Mouse (Mus musculus) MEL (cell line): ENCODE measurements around the gene Yeats2. TPM values are rescaled to one million over a fixed set of nuclear protein-coding genes. Genes with fewer than 3 reads are reported as not detected.
A peak's percentile ranks its signal among the peaks of the same experiment; 100 is the strongest.

ENCODE experiments used
- DNase-seq: peaks from one replicate; pipeline ENCODE4 v3.0.0; 2011; ENCODE audit warnings: low read depth, low spot score
- H3K27ac ChIP-seq: 2 replicates; pipeline ENCODE4 v1.5.1; 2012; ENCODE audit warnings: low read depth, mild to moderate bottlenecking, control low read depth, low read length, moderate library complexity; ENCODE audit not compliant: control insufficient read depth
- H3K27me3 ChIP-seq, 2 experiments: fragments of 150-350 bp in 1 of 2; sonication (generic) in 1 of 2; 2 replicates each; pipeline ENCODE4 v1.6.1; 2012; ENCODE audit warnings: low read length in 2 of 2, mild to moderate bottlenecking in 2 of 2, improper control_type of control experiment in 1 of 2, moderate library complexity in 1 of 2; ENCODE audit not compliant: insufficient read depth in 2 of 2, control insufficient read depth in 1 of 2
- H3K36me3 ChIP-seq, 2 experiments: 2 replicates each; pipeline ENCODE4 v1.6.1; 2012 to 2014; ENCODE audit warnings: low read length in 2 of 2, improper control_type of control experiment in 1 of 2, inconsistent platforms in 1 of 2, mild to moderate bottlenecking in 1 of 2; ENCODE audit not compliant: insufficient read depth in 2 of 2, control insufficient read depth in 1 of 2
- H3K4me1 ChIP-seq, 2 experiments: fragments of 150-350 bp in 1 of 2; sonication (generic) in 1 of 2; 2 replicates each; pipeline ENCODE4 v1.6.1; 2012; ENCODE audit warnings: low read length in 2 of 2, improper control_type of control experiment in 1 of 2, mild to moderate bottlenecking in 1 of 2; ENCODE audit not compliant: insufficient read depth in 2 of 2, control insufficient read depth in 1 of 2
- H3K4me3 ChIP-seq, 2 experiments: fragments of 150-350 bp in 1 of 2; sonication (generic) in 1 of 2; 2 replicates each; pipeline ENCODE4 v1.5.1; 2012; ENCODE audit warnings: low read depth in 2 of 2, low read length in 2 of 2, mild to moderate bottlenecking in 2 of 2, moderate library complexity in 2 of 2, control low read depth in 1 of 2, improper control_type of control experiment in 1 of 2; ENCODE audit not compliant: control insufficient read depth in 1 of 2, insufficient read depth in 1 of 2
- H3K79me2 ChIP-seq: 2 replicates; pipeline ENCODE4 v1.6.1; 2012; ENCODE audit warnings: mild to moderate bottlenecking, low read length, moderate library complexity; ENCODE audit not compliant: control insufficient read depth, poor library complexity, insufficient read depth
- H3K9ac ChIP-seq: 2 replicates; pipeline ENCODE4 v1.6.1; 2012; ENCODE audit warnings: low read depth, mild to moderate bottlenecking, control low read depth, low read length, moderate library complexity; ENCODE audit not compliant: control insufficient read depth, poor library complexity, severe bottlenecking
- H3K9me3 ChIP-seq: fragments of 150-350 bp; sonication (generic); replicated peaks from 2 replicates; pipeline ENCODE4 v1.6.1; 2012; ENCODE audit warnings: mild to moderate bottlenecking, low read length, improper control_type of control experiment, moderate library complexity; ENCODE audit not compliant: insufficient read depth
- CHD1 ChIP-seq: IDR thresholded peaks from 2 replicates; pipeline ENCODE4 v1.6.1; 2012; ENCODE audit warnings: low read depth, mild to moderate bottlenecking, inconsistent platforms, low read length, improper control_type of control experiment
- CHD2 ChIP-seq: IDR thresholded peaks from 2 replicates; pipeline ENCODE4 v1.6.1; 2011; ENCODE audit warnings: low read length, improper control_type of control experiment
- CTCF ChIP-seq, 3 experiments: IDR thresholded peaks in 2 of 3; conservative IDR thresholded peaks in 1 of 3; 2 replicates each; pipeline ENCODE4 v1.5.1; 2011 to 2012; ENCODE audit warnings: low read length in 3 of 3, low read depth in 2 of 3, mild to moderate bottlenecking in 2 of 3, improper control_type of control experiment in 1 of 3, inconsistent platforms in 1 of 3, mixed read lengths in 1 of 3, moderate library complexity in 1 of 3; ENCODE audit not compliant: control insufficient read depth in 1 of 3, insufficient read depth in 1 of 3, poor library complexity in 1 of 3, severe bottlenecking in 1 of 3
- E2F4 ChIP-seq: IDR thresholded peaks from 2 replicates; pipeline ENCODE4 v1.6.1; 2011; ENCODE audit warnings: low read depth, low read length, improper control_type of control experiment, borderline replicate concordance
- ELF1 ChIP-seq: IDR thresholded peaks from 2 replicates; pipeline ENCODE4 v1.6.1; 2014; ENCODE audit warnings: low read depth, mild to moderate bottlenecking, inconsistent platforms, low read length, improper control_type of control experiment, moderate library complexity
- GABPA ChIP-seq: IDR thresholded peaks from 2 replicates; pipeline ENCODE4 v1.6.1; 2012; ENCODE audit warnings: low read depth, mild to moderate bottlenecking, inconsistent platforms, low read length, improper control_type of control experiment, moderate library complexity
- JUND ChIP-seq: IDR thresholded peaks from 2 replicates; pipeline ENCODE4 v1.6.1; 2011; ENCODE audit warnings: low read depth, mild to moderate bottlenecking, improper control_type of control experiment, low read length
- MAFK ChIP-seq: IDR thresholded peaks from 2 replicates; pipeline ENCODE4 v1.6.1; 2011; ENCODE audit warnings: low read depth, mild to moderate bottlenecking, low read length, improper control_type of control experiment, borderline replicate concordance
- MAX ChIP-seq: IDR thresholded peaks from 2 replicates; pipeline ENCODE4 v1.6.1; 2011; ENCODE audit warnings: low read length, improper control_type of control experiment
- MEF2A ChIP-seq: IDR thresholded peaks from 2 replicates; pipeline ENCODE4 v1.6.1; 2014; ENCODE audit warnings: low read depth, mild to moderate bottlenecking, inconsistent platforms, low read length, improper control_type of control experiment; ENCODE audit not compliant: poor library complexity, insufficient replicate concordance, severe bottlenecking; ENCODE audit errors: extremely low read depth
- MXI1 ChIP-seq: IDR thresholded peaks from 2 replicates; pipeline ENCODE4 v1.6.1; 2011; ENCODE audit warnings: mild to moderate bottlenecking, low read depth, low read length, improper control_type of control experiment
- POLR2A ChIP-seq, 2 experiments: IDR thresholded peaks; 2 replicates each; pipeline ENCODE4 v1.6.1; 2011 to 2012; ENCODE audit warnings: low read length in 2 of 2, mild to moderate bottlenecking in 2 of 2, control low read depth in 1 of 2, improper control_type of control experiment in 1 of 2, low read depth in 1 of 2, moderate library complexity in 1 of 2; ENCODE audit not compliant: control insufficient read depth in 1 of 2, insufficient read depth in 1 of 2, poor library complexity in 1 of 2
- POLR2AphosphoS2 ChIP-seq: IDR thresholded peaks from 2 replicates; pipeline ENCODE4 v1.6.1; 2011; ENCODE audit warnings: low read length, improper control_type of control experiment
- POLR2AphosphoS5 ChIP-seq: IDR thresholded peaks from 2 replicates; pipeline ENCODE4 v1.6.1; 2012; ENCODE audit warnings: low read depth, borderline replicate concordance, mild to moderate bottlenecking, inconsistent platforms, low read length, moderate library complexity, mixed read lengths
- RAD21 ChIP-seq: IDR thresholded peaks from 2 replicates; pipeline ENCODE4 v1.6.1; 2011; ENCODE audit warnings: mild to moderate bottlenecking, low read depth, low read length, improper control_type of control experiment
- SIN3A ChIP-seq: IDR thresholded peaks from 2 replicates; pipeline ENCODE4 v1.6.1; 2012; ENCODE audit warnings: low read length, improper control_type of control experiment, inconsistent platforms
- SMC3 ChIP-seq: IDR thresholded peaks from 2 replicates; pipeline ENCODE4 v1.6.1; 2011; ENCODE audit warnings: low read depth, low read length, improper control_type of control experiment
- TBP ChIP-seq: IDR thresholded peaks from 2 replicates; pipeline ENCODE4 v1.8.0; 2011; ENCODE audit warnings: low read depth, low read length, improper control_type of control experiment
- USF1 ChIP-seq: IDR thresholded peaks from 2 replicates; pipeline ENCODE4 v1.6.1; 2014; ENCODE audit warnings: low read depth, mild to moderate bottlenecking, inconsistent platforms, low read length, improper control_type of control experiment, moderate library complexity
- USF2 ChIP-seq, 2 experiments: IDR thresholded peaks; 2 replicates each; pipeline ENCODE4 v1.6.1; 2011 to 2012; ENCODE audit warnings: improper control_type of control experiment in 2 of 2, low read length in 2 of 2, borderline replicate concordance in 1 of 2, inconsistent platforms in 1 of 2, low read depth in 1 of 2, mild to moderate bottlenecking in 1 of 2; ENCODE audit not compliant: insufficient read depth in 1 of 2
- ZC3H11A ChIP-seq: IDR thresholded peaks from 2 replicates; pipeline ENCODE4 v1.6.1; 2012; ENCODE audit warnings: low read depth, mild to moderate bottlenecking, inconsistent platforms, low read length, improper control_type of control experiment
- ZKSCAN1 ChIP-seq: IDR thresholded peaks from 2 replicates; pipeline ENCODE4 v1.6.1; 2012; ENCODE audit warnings: low read depth, mild to moderate bottlenecking, inconsistent platforms, low read length, improper control_type of control experiment, moderate library complexity
- ZNF384 ChIP-seq: IDR thresholded peaks from 2 replicates; pipeline ENCODE4 v1.6.1; 2012; ENCODE audit warnings: low read depth, mild to moderate bottlenecking, inconsistent platforms, low read length, improper control_type of control experiment
- polyA plus RNA-seq, 2 experiments: library from polyadenylated mRNA; stranded (reverse) in 1 of 2; unstranded in 1 of 2; fragments of >175 nt in 1 of 2; fragments of >200 nt in 1 of 2; gene quantifications; 2 replicates each; pipeline versions ENCODE4 v1.2.1 to v1.2.4; 2012; ENCODE audit warnings: low replicate concordance in 2 of 2, low read depth in 1 of 2; ENCODE audit not compliant: insufficient read length in 2 of 2, insufficient read depth in 1 of 2, missing spikeins in 1 of 2
- total RNA-seq: library from RNA; depleted of rRNA; stranded (reverse); fragments of 300-350 nt; gene quantifications from 2 replicates; pipeline ENCODE4 v1.2.3, GENCODE M21; 2012

The Yeats2 gene
- total and polyA plus RNA-seq, 3 experiments = 12.7 to 23.2 TPM; not detected in 1

GRCm38 (mm10) chr16:20265089-20265488, 124.2 kb downstream of the Yeats2 start:
- H3K79me2 ChIP-seq = no peaks in the 10 kb centered on the region
- H3K27me3 ChIP-seq = no peaks in the 10 kb centered on the region; a peak in 3 of 4 replicates
- no peaks in the 10 kb centered on the region for H3K9me3 ChIP-seq
- no peaks in the 10 kb centered on the region for H3K4me1 ChIP-seq
- TF ChIP-seq MAX (no peak), CTCF (IDR thresholded peaks at IDR 0.05 in 2 of 3, conservative IDR thresholded peaks at IDR 0.05 in 1 of 3; ENCODE audit: control insufficient read depth in 1 of 3, insufficient read depth in 1 of 3, low read depth in 2 of 3, low read length in 3 of 3, poor library complexity in 1 of 3, severe bottlenecking in 1 of 3) (no peak), CHD2 (no peak), TBP (no peak), SIN3A (no peak), JUND (no peak), ZKSCAN1 (no peak), USF1 (no peak), RAD21 (no peak), POLR2AphosphoS5 (no peak), SMC3 (no peak), CHD1 (no peak), MXI1 (no peak), POLR2AphosphoS2 (no peak), USF2 (IDR thresholded peaks at IDR 0.05; ENCODE audit: borderline replicate concordance in 1 of 2, insufficient read depth in 1 of 2, low read depth in 1 of 2, low read length in 2 of 2) (no peak), ELF1 (no peak), MAFK (no peak)
- no peak overlapping the region for H3K9ac ChIP-seq
- no peak overlapping the region; a peak in 1 of 4 replicates for H3K4me3 ChIP-seq
- H3K36me3 ChIP-seq = 0 out of 4 replicates have a peak, but pooled peaks cover 0 to 2% of the 10 kb centered on the region in 2 experiments
- H3K27ac ChIP-seq = no peak overlapping the region
- DNase-seq = no peak

GRCm38 (mm10) chr16:20271339-20271738, 130.5 kb downstream of the Yeats2 start:
- DNase-seq = peak; percentile 58
- Histone ChIP-seq H3K9me3 (no peaks in the 10 kb centered on the region), H3K4me1 (peaks cover 0 to 3% of the 10 kb centered on the region in 2 experiments; a peak in 1 of 4 replicates), H3K36me3 (peaks cover 0 to 5% of the 10 kb centered on the region in 2 experiments; a peak in 2 of 4 replicates), H3K27me3 (no peaks in the 10 kb centered on the region; a peak in 1 of 4 replicates), H3K27ac (no peak overlapping the region), H3K79me2 (no peaks in the 10 kb centered on the region), H3K9ac (no peak overlapping the region), H3K4me3 (no peak overlapping the region)
- TF ChIP-seq GABPA (no peak), CHD1 (no peak), USF2 (IDR thresholded peaks at IDR 0.05; ENCODE audit: borderline replicate concordance in 1 of 2, insufficient read depth in 1 of 2, low read depth in 1 of 2, low read length in 2 of 2) (no peak), ZC3H11A (no peak), POLR2A (IDR thresholded peaks at IDR 0.05; ENCODE audit: control insufficient read depth in 1 of 2, insufficient read depth in 1 of 2, low read depth in 1 of 2, low read length in 2 of 2, poor library complexity in 1 of 2) (no peak), MEF2A (no peak), TBP (no peak), USF1 (no peak), E2F4 (no peak), ELF1 (no peak), ZNF384 (no peak), SMC3 (no peak)
